Mouse (Mus musculus) kidney, adult 9 months (tissue): ENCODE data around the gene Olfr135.

Experiments
- DNase-seq: peaks from one replicate; pipeline ENCODE4 v3.0.0; 2022

Olfr135 gene

GRCm38 (mm10) chr17:38204035-38204434 lies at the start of gene Olfr135:
TSS of gene Olfr135 (plus strand) at chr17:38204335.
- DNase-seq, result no peak

GRCm38 (mm10) chr17:38171088-38171487 lies 33.0 kb upstream of the Olfr135 start, which contains the start of gene Olfr134:
TSS of gene Olfr134 (plus strand) at chr17:38171388.
- DNase-seq, result no peak
